Mouse (Mus musculus) forebrain, embryonic 14.5 days (tissue): ENCODE measurements around the gene Rad9a. TPM values are rescaled to one million over a fixed set of nuclear protein-coding genes. Genes with fewer than 3 reads are reported as not detected.

Experiments used
- ATAC-seq: fragments of 200-750 bp; cut with Nextera tagmentation; 2 replicates; pipeline ENCODE4 v1.8.0; 2017; ENCODE audit warnings: mild to moderate bottlenecking, moderate library complexity
- DNase-seq: peaks from one replicate; pipeline ENCODE4 v3.0.0-alpha.2; 2015; ENCODE audit warnings: low spot score
- H3K27ac ChIP-seq: fragments of 300-500 bp; sonication (generic); 2 replicates; pipeline ENCODE4 v1.5.1; 2014; ENCODE audit warnings: low read depth, mild to moderate bottlenecking, control low read depth, low read length, moderate library complexity
- H3K27me3 ChIP-seq: fragments of 300-500 bp; sonication (generic); replicated peaks from 2 replicates; pipeline ENCODE4 v1.6.1; 2014; ENCODE audit warnings: low read length, control low read depth, mixed read lengths; ENCODE audit not compliant: control insufficient read depth, insufficient read depth
- H3K36me3 ChIP-seq: fragments of 300-500 bp; sonication (generic); 2 replicates; pipeline ENCODE4 v1.6.1; 2014; ENCODE audit warnings: low read length, control low read depth; ENCODE audit not compliant: control insufficient read depth, insufficient read depth
- H3K4me1 ChIP-seq: fragments of 300-500 bp; sonication (generic); 2 replicates; pipeline ENCODE4 v1.6.1; 2014; ENCODE audit warnings: antibody characterized with exemption, low read length, control low read depth; ENCODE audit not compliant: control insufficient read depth, insufficient read depth
- H3K4me2 ChIP-seq: fragments of 300-500 bp; sonication (generic); 2 replicates; pipeline ENCODE4 v1.6.1; 2014; ENCODE audit warnings: mild to moderate bottlenecking, control low read depth, low read length
- H3K4me3 ChIP-seq: fragments of 300-500 bp; sonication (generic); 2 replicates; pipeline ENCODE4 v1.5.1; 2014; ENCODE audit warnings: low read depth, low read length, control low read depth
- H3K9ac ChIP-seq: fragments of 300-500 bp; sonication (generic); 2 replicates; pipeline ENCODE4 v1.6.1; 2014; ENCODE audit warnings: mild to moderate bottlenecking, low read length, control low read depth, moderate library complexity
- H3K9me3 ChIP-seq: fragments of 300-500 bp; sonication (generic); replicated peaks from 2 replicates; pipeline ENCODE4 v1.6.1; 2016; ENCODE audit warnings: low read length, control low read depth, mixed read lengths; ENCODE audit not compliant: control insufficient read depth
- WGBS: fragments of 180-500 bp; shearing (Covaris S2); extraction: QIAGEN DNeasy Blood & Tissue Kit; methylation state at CpG from one replicate; pipeline ENCODE4 v1.1.7; 2014; 5-methylcytosine and 5-hydroxymethylcytosine counted together
- polyA plus RNA-seq: library from polyadenylated mRNA; unstranded; fragments of >200 nt; fragmentation: Nextera tagmentation; extraction: Ambion mirVana; gene quantifications from 2 replicates; pipeline ENCODE4 v1.2.1, GENCODE M21; 2014

Gene Rad9a
- polyA plus RNA-seq, 1 experiment from 2014 or later: 25.5 TPM

DNA sequence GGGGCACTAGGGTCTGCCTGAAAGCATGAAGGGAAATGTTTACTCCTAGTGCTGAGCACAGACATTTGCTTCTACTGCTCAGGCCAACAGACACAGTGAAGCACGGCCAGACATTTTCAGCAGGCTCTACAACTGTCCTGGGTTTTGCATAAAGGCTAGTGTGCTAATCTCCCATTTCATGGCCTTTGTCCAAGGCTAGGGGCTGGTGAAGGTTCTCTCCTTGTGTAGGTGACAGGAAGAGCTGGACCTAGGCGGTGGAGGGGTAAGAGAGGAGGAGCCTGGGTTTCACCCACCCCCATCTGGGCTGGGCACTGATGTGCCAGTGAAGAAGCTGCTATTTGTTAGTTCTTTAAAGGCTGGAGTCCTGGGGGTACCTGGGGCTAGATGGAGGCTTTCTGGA, 36.7 kb downstream of the Rad9a start:
- H3K36me3 ChIP-seq: peaks cover 14% of the 10 kb centered on the region
- no peak overlapping the region for H3K4me2 ChIP-seq
- H3K9ac ChIP-seq: no peak overlapping the region
- 85% methylated on average over 2 of the region's 2 CpGs for WGBS
- no peaks in the 10 kb centered on the region for H3K27me3 ChIP-seq
- H3K27ac ChIP-seq: no peak overlapping the region
- no peak overlapping the region for H3K4me3 ChIP-seq
- H3K9me3 ChIP-seq: no peaks in the 10 kb centered on the region
- DNase-seq (no peak), ATAC-seq (no peak)
- peaks cover 10% of the 10 kb centered on the region for H3K4me1 ChIP-seq

DNA sequence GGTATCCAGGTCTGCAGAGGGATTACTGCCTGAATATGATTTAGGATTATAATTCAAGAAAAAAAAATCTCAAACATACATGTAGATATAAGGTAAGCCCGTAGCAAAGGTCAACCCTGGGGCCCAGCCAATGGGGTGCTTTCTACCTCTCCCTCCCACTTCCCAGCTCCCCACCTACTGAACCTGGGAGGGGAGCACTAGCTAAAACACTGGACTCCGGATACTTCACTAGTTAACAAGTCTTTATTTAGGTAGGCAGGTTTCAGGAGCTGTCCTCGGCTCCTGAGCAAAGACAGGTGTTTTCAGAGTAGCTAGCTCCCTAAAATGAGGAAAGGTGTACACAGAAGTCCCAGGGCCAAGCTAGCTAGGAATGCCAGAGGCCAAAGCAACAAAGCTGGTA, 37.4 kb downstream of the Rad9a start:
- no peak overlapping the region for H3K27ac ChIP-seq
- no peaks in the 10 kb centered on the region for H3K27me3 ChIP-seq
- H3K4me2 ChIP-seq: no peak overlapping the region
- no peak overlapping the region for H3K4me3 ChIP-seq
- DNase-seq: no peak
- H3K36me3 ChIP-seq: peaks cover 19% of the 10 kb centered on the region
- H3K4me1 ChIP-seq: peaks cover 10% of the 10 kb centered on the region
- no peaks in the 10 kb centered on the region for H3K9me3 ChIP-seq
- no peak for ATAC-seq
- WGBS: 81% methylated on average over 3 of the region's 3 CpGs
- no peak overlapping the region for H3K9ac ChIP-seq

DNA sequence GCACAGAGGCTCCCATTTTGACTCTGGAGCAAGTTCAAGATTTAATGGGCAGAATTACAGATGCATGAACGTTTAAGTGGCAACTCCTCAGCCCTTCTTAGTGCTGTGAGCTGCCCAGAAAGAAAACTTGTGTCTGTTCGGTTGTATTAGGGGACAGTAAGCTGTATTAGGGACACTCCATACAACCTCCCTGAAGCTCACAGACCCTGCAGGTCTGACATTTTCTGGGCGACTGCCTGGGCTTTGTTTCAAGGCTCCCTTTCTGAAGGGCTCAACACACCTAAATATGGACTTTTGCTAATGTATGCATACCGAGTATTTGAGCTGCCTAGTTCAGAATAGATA, 37.9 kb downstream of the Rad9a start:
- H3K27ac ChIP-seq: peak overlapping the region; percentile 80
- no peaks in the 10 kb centered on the region for H3K27me3 ChIP-seq
- WGBS: 31% methylated on average over 4 of the region's 4 CpGs
- ATAC-seq (peak; percentile 30; the same call in 1 of the 2 replicates), DNase-seq (no peak)
- H3K4me1 ChIP-seq: peaks cover 10% of the 10 kb centered on the region
- H3K4me2 ChIP-seq: peak overlapping the region; percentile 97
- no peaks in the 10 kb centered on the region for H3K9me3 ChIP-seq
- H3K4me3 ChIP-seq: peak overlapping the region; percentile 68
- peak overlapping the region; percentile 74 for H3K9ac ChIP-seq
- H3K36me3 ChIP-seq: peaks cover 25% of the 10 kb centered on the region

DNA sequence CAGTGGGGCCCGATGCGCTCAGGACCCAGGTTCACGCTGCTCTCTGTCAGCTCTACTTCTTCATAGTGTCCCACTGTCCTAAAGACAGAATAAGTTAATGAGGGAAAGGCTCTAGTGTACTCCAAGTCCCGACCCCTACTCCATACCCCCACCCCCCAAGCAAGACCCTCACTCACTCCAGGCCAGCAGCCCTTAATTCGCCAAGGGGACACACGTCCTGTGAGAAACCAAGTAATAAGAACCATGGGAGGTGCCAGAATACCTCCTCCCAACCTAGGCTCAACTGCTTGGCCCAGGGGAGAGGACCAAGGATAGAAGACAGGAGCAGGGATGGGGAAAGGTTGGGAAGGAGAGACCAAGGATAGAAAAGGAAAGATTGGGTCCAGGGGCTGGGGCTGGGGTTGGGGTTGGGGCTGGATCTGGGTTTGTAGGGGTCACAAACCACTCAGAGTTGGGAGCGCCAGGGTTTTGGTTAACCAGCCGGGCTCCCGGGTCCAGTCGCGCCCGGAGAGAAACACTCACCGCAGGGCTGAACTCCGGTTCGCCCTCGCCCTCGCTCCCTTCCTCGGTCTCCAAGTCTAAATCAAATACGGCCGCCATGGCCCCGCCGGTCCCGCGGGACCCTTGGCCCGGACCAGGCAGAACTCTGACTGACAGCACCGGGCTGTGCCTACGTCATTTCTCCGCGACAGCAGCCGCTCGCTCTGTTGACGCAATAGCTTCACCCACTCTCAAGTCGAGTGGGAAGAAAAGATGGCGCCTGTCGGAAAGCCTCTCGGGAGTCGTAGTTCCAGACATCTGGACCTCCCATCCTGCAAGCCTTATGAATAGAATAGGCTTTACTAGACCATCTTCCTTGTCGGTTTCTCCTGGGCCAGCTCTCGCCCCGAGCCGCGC, 38.6 kb downstream of the Rad9a start, which contains the start of gene Rps6kb2:
TSS of gene Rps6kb2 (minus strand) at position 709 of the 897 bp plus-strand sequence.
- peak within 1 kb of the TSS; percentile 74 for H3K9ac ChIP-seq
- peak within 1 kb of the TSS; percentile 80 for H3K27ac ChIP-seq
- H3K9me3 ChIP-seq: no peaks in the 10 kb centered on the region
- H3K27me3 ChIP-seq: no peaks in the 10 kb centered on the region
- 6% methylated on average over 42 of the region's 42 CpGs for WGBS
- H3K4me2 ChIP-seq: peak within 1 kb of the TSS; percentile 97
- ATAC-seq (peak; percentile 95), DNase-seq (peak; percentile 99)
- peaks cover 31% of the 10 kb centered on the region for H3K36me3 ChIP-seq
- H3K4me3 ChIP-seq: peak within 1 kb of the TSS; percentile 68
- peaks cover 10% of the 10 kb centered on the region for H3K4me1 ChIP-seq

DNA sequence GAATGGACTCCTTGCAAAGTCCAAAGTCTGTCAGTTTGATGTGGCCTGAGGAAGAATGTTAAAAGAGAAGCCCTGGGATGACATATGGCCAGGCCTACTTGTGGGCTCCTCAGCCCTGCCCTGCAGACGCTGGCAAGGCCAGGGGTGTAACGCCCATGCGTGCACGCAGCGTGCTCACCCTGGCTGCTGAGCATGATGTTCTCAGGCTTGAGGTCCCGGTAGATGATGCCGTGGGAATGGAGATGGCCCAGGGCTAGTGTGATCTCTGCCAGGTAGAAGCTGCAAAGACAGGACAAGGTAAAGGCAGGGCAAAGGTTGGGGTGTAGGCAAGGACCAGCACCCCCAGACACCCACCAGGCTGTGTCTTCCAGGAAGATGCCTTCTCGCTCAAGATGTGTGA, 42.4 kb downstream of the Rad9a start:
- WGBS: 95% methylated on average over 8 of the region's 8 CpGs
- Histone ChIP-seq H3K4me3 (no peak overlapping the region), H3K9ac (no peak overlapping the region), H3K27me3 (no peaks in the 10 kb centered on the region), H3K4me2 (no peak overlapping the region), H3K36me3 (peaks cover 56% of the 10 kb centered on the region), H3K27ac (no peak overlapping the region), H3K9me3 (no peaks in the 10 kb centered on the region), H3K4me1 (peaks cover 10% of the 10 kb centered on the region)
- ATAC-seq (no peak), DNase-seq (no peak)

DNA sequence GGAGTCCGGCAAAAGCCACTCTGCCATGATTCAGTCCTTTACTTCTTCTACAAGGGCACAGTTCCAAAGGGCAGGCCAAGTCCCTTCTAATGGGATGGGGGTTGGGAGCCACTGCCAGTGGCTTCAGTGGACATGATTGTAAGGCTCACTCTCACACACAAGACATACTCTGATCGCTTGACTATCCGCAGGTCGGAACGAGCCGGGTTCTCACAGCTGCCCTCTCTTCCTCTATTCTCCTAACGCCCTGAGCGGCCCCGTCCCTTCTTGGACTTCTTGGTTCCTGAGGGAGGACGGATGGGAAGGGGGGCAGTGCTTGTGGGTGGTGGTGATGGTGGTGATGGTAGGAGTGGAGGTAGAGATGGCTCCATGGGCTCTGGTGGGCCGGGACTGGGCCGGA, 44.7 kb downstream of the Rad9a start:
- H3K9me3 ChIP-seq: no peaks in the 10 kb centered on the region
- no peak overlapping the region for H3K9ac ChIP-seq
- no peak for DNase-seq
- no peak for ATAC-seq
- no peaks in the 10 kb centered on the region for H3K27me3 ChIP-seq
- H3K27ac ChIP-seq: no peak overlapping the region
- peaks cover 74% of the 10 kb centered on the region for H3K36me3 ChIP-seq
- H3K4me3 ChIP-seq: no peak overlapping the region
- no peak overlapping the region for H3K4me2 ChIP-seq
- 88% methylated on average over 12 of the region's 12 CpGs for WGBS
- no peaks in the 10 kb centered on the region for H3K4me1 ChIP-seq

DNA sequence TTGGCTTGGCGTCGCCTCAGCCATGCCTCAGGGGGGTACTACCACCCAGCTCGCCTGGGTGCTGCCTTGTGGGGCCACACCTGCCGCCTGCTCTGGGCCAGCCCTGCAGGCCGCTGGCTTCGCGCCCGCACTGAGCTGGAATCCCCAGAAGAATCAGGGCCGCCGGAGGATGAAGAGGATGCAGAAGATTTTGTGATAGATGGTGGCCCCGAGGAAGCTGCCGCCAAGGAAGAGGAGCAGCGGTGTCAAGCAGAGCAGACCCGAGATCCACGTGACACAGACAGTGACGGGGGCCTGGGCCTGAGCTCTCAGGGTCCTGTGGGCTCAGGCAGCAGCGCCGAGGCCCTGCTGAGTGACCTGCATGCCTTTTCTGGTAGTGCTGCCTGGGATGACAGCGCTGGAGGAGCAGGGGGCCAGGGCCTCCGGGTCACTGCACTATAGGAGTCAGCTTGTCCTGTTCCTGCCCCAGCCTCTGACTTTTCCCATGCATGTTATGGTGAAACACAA, 45.3 kb downstream of the Rad9a start:
- peaks cover 75% of the 10 kb centered on the region for H3K36me3 ChIP-seq
- no peaks in the 10 kb centered on the region for H3K27me3 ChIP-seq
- no peak overlapping the region for H3K4me3 ChIP-seq
- H3K9me3 ChIP-seq: no peaks in the 10 kb centered on the region
- no peak overlapping the region for H3K27ac ChIP-seq
- no peak overlapping the region for H3K4me2 ChIP-seq
- no peak for DNase-seq
- no peak overlapping the region for H3K9ac ChIP-seq
- 72% methylated on average over 20 of the region's 20 CpGs for WGBS
- ATAC-seq: no peak
- no peaks in the 10 kb centered on the region for H3K4me1 ChIP-seq

DNA sequence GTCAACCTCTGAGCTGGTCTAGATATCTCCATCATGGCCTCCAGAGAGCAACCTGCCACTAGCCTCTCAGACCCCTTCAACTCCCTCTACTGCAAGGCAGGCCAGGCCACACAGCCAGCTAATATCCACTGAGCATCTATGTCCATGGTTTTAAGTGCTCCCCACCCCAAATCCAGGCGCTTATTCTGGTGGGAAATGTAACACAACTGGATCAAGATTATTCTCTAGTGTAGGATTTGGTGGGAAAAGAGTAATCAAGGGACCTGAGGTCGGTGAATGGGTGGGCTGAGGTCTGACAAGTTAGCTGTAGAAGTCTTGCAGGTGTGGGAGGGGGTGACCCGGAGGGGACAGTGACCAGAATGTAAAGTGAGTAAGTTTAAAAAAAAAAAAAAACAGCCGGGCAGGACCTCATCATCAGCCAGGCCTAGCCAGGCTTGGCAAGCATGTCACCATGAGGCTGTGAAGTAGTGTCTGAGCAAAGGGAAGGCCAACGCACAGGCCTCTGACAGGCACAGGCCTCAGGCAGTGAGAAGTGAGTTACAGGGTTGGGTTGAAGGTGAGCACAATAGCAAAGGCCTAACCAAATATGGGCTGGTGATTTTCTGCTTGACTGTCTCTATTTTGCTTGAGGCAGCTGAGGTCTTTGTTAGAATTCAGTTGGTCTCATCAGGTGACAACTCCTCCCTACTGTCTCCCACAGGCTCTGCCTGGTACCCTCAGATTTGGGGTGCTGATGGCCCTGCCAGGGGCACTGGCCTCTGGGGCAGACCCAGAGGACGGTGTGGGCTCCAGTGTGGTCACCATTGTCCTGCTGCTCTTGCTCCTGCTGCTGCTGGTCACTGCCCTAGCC, 46.0 kb downstream of the Rad9a start:
- H3K4me2 ChIP-seq: no peak overlapping the region
- no peak for DNase-seq
- ATAC-seq: no peak
- H3K9ac ChIP-seq: no peak overlapping the region
- H3K36me3 ChIP-seq: peaks cover 76% of the 10 kb centered on the region
- 63% methylated on average over 6 of the region's 6 CpGs for WGBS
- no peaks in the 10 kb centered on the region for H3K4me1 ChIP-seq
- H3K27ac ChIP-seq: no peak overlapping the region
- H3K9me3 ChIP-seq: no peaks in the 10 kb centered on the region
- H3K4me3 ChIP-seq: no peak overlapping the region
- no peaks in the 10 kb centered on the region for H3K27me3 ChIP-seq
